Mouse (Mus musculus) embryonic facial prominence, embryonic 13.5 days (tissue): ENCODE measurements around the gene Acap2. TPM values are rescaled to one million over a fixed set of nuclear protein-coding genes. Genes with fewer than 3 reads are reported as not detected.

Experiments used
- ATAC-seq: fragments of 200-750 bp; cut with Nextera tagmentation; 2 replicates; pipeline ENCODE4 v1.8.0; 2017; ENCODE audit warnings: low read depth; ENCODE audit not compliant: insufficient number of reproducible peaks, insufficient read depth, low FRiP score, low TSS enrichment
- H3K27ac ChIP-seq: fragments of 300-500 bp; sonication (generic); 2 replicates; pipeline ENCODE4 v1.5.1; 2015; ENCODE audit warnings: moderate library complexity, mild to moderate bottlenecking, inconsistent platforms
- H3K27me3 ChIP-seq: fragments of 300-500 bp; sonication (generic); 2 replicates; pipeline ENCODE4 v1.6.1; 2015; ENCODE audit warnings: mild to moderate bottlenecking, inconsistent platforms
- H3K36me3 ChIP-seq: fragments of 300-500 bp; sonication (generic); 2 replicates; pipeline ENCODE4 v1.6.1; 2015; ENCODE audit warnings: mild to moderate bottlenecking, inconsistent platforms
- H3K4me1 ChIP-seq: fragments of 300-500 bp; sonication (generic); 2 replicates; pipeline ENCODE4 v1.6.1; 2015; ENCODE audit warnings: inconsistent platforms
- H3K4me2 ChIP-seq: fragments of 300-500 bp; sonication (generic); 2 replicates; pipeline ENCODE4 v1.6.1; 2015; ENCODE audit warnings: moderate library complexity, mild to moderate bottlenecking, inconsistent platforms
- H3K4me3 ChIP-seq: fragments of 300-500 bp; sonication (generic); 2 replicates; pipeline ENCODE4 v1.5.1; 2015; ENCODE audit warnings: mild to moderate bottlenecking, inconsistent platforms
- H3K9ac ChIP-seq: fragments of 300-500 bp; sonication (generic); 2 replicates; pipeline ENCODE4 v1.6.1; 2015; ENCODE audit warnings: mild to moderate bottlenecking, inconsistent platforms
- H3K9me3 ChIP-seq: fragments of 300-500 bp; sonication (generic); 2 replicates; pipeline ENCODE4 v1.6.1; 2016; ENCODE audit warnings: inconsistent platforms
- WGBS: fragments of 180-500 bp; shearing (Covaris S2); methylation state at CpG from one replicate; pipeline ENCODE4 v1.1.7; 2015; ENCODE audit warnings: mixed read lengths; 5-methylcytosine and 5-hydroxymethylcytosine counted together
- polyA plus RNA-seq: library from polyadenylated mRNA; unstranded; fragments of >200 nt; fragmentation: Nextera tagmentation; extraction: Ambion mirVana; gene quantifications from 2 replicates; pipeline ENCODE4 v1.2.1, GENCODE M21; 2015

The Acap2 gene
- 22.6 and 25.1 TPM in 2 replicates for polyA plus RNA-seq

GRCm38 (mm10) chr16:31200790-31201567 is at the start of gene Acap2:
Acap2 (minus strand) TSS chr16:31201245.
- Histone ChIP-seq H3K4me3 (peak within 1 kb of the TSS; percentile 90), H3K4me2 (peak within 1 kb of the TSS; percentile 77), H3K27me3 (no peaks in the 10 kb centered on the region), H3K36me3 (no peaks in the 10 kb centered on the region), H3K4me1 (peaks cover 17% of the 10 kb centered on the region), H3K9ac (peak within 1 kb of the TSS; percentile 91), H3K9me3 (no peaks in the 10 kb centered on the region), H3K27ac (peak within 1 kb of the TSS; percentile 91)
- ATAC-seq: peak; percentile 99
- WGBS: under 1% methylated on average over 73 of the region's 73 CpGs

- Histone ChIP-seq H3K9me3 (no peaks in the 10 kb centered on the region), H3K27ac (no peak overlapping the region), H3K27me3 (no peaks in the 10 kb centered on the region), H3K4me2 (no peak overlapping the region), H3K9ac (no peak overlapping the region), H3K4me3 (no peak overlapping the region), H3K36me3 (peaks cover 12% of the 10 kb centered on the region), H3K4me1 (no peaks in the 10 kb centered on the region)
- WGBS: 89% methylated on average over 3 of the region's 3 CpGs
- no peak for ATAC-seq
Measured at GRCm38 (mm10) chr16:31249401-31249800, 48.4 kb upstream of the Acap2 start.

- Histone ChIP-seq H3K9ac (no peak overlapping the region), H3K27ac (no peak overlapping the region), H3K4me1 (no peaks in the 10 kb centered on the region), H3K4me3 (no peak overlapping the region), H3K9me3 (no peaks in the 10 kb centered on the region), H3K36me3 (peaks cover 12% of the 10 kb centered on the region), H3K27me3 (no peaks in the 10 kb centered on the region), H3K4me2 (no peak overlapping the region)
- WGBS: 89% methylated on average over 13 of the region's 13 CpGs
- ATAC-seq: no peak
Measured at GRCm38 (mm10) chr16:31248717-31249116, 47.7 kb upstream of the Acap2 start.

GRCm38 (mm10) chr16:31247442-31247841 is 46.4 kb upstream of the Acap2 start:
- no peak overlapping the region for H3K9ac ChIP-seq

GRCm38 (mm10) chr16:31244053-31244452 is 43.0 kb upstream of the Acap2 start:
- Histone ChIP-seq H3K9me3 (no peaks in the 10 kb centered on the region), H3K4me1 (no peaks in the 10 kb centered on the region), H3K4me2 (no peak overlapping the region), H3K4me3 (no peak overlapping the region), H3K27ac (no peak overlapping the region), H3K36me3 (no peaks in the 10 kb centered on the region), H3K27me3 (no peaks in the 10 kb centered on the region), H3K9ac (no peak overlapping the region)
- no peak for ATAC-seq
- WGBS: 81% methylated on average over 3 of the region's 3 CpGs

More at GRCm38 (mm10) chr16:31247442-31247841, 46.4 kb upstream of the Acap2 start:
- WGBS: 81% methylated on average over 7 of the region's 7 CpGs
- Histone ChIP-seq H3K27ac (no peak overlapping the region), H3K36me3 (peaks cover 7% of the 10 kb centered on the region; the same call in 1 of the 2 replicates), H3K4me3 (no peak overlapping the region), H3K27me3 (no peaks in the 10 kb centered on the region), H3K4me2 (no peak overlapping the region), H3K4me1 (no peaks in the 10 kb centered on the region), H3K9me3 (no peaks in the 10 kb centered on the region)
- no peak for ATAC-seq

GRCm38 (mm10) chr16:31241433-31241832 is 40.4 kb upstream of the Acap2 start:
- 81% methylated on average over 9 of the region's 9 CpGs for WGBS
- Histone ChIP-seq H3K4me1 (peaks cover 6% of the 10 kb centered on the region), H3K27me3 (no peaks in the 10 kb centered on the region), H3K4me3 (no peak overlapping the region), H3K27ac (no peak overlapping the region), H3K36me3 (no peaks in the 10 kb centered on the region), H3K9me3 (no peaks in the 10 kb centered on the region), H3K9ac (no peak overlapping the region), H3K4me2 (no peak overlapping the region)
- ATAC-seq: no peak

GRCm38 (mm10) chr16:31240569-31240968 is 39.5 kb upstream of the Acap2 start:
- no peaks in the 10 kb centered on the region for H3K36me3 ChIP-seq
- WGBS: 89% methylated on average over 8 of the region's 8 CpGs
- H3K4me3 ChIP-seq: no peak overlapping the region
- no peaks in the 10 kb centered on the region for H3K9me3 ChIP-seq
- ATAC-seq: no peak
- peaks cover 11% of the 10 kb centered on the region for H3K4me1 ChIP-seq
- no peak overlapping the region for H3K9ac ChIP-seq
- H3K27me3 ChIP-seq: no peaks in the 10 kb centered on the region
- H3K4me2 ChIP-seq: no peak overlapping the region
- H3K27ac ChIP-seq: no peak overlapping the region

GRCm38 (mm10) chr16:31238281-31238680 is 37.2 kb upstream of the Acap2 start:
- whole genome bisulfite sequencing: 63% methylated on average over 5 of the region's 5 CpGs
- Histone ChIP-seq H3K9me3 (no peaks in the 10 kb centered on the region), H3K4me3 (no peak overlapping the region), H3K4me1 (peaks cover 31% of the 10 kb centered on the region), H3K27ac (no peak overlapping the region), H3K4me2 (no peak overlapping the region), H3K9ac (no peak overlapping the region), H3K27me3 (no peaks in the 10 kb centered on the region), H3K36me3 (no peaks in the 10 kb centered on the region)
- ATAC-seq: no peak

- H3K36me3 ChIP-seq: no peaks in the 10 kb centered on the region
- no peaks in the 10 kb centered on the region for H3K27me3 ChIP-seq
- 16% methylated on average over 17 of the region's 18 CpGs for WGBS
- H3K9me3 ChIP-seq: no peaks in the 10 kb centered on the region
- H3K4me3 ChIP-seq: no peak overlapping the region
- ATAC-seq: no peak
- H3K9ac ChIP-seq: peak overlapping the region; percentile 36; the same call in 1 of the 2 replicates
- H3K4me2 ChIP-seq: peak overlapping the region; percentile 46
- H3K27ac ChIP-seq: no peak overlapping the region
- H3K4me1 ChIP-seq: peaks cover 34% of the 10 kb centered on the region
Measured at GRCm38 (mm10) chr16:31235457-31236310, 34.6 kb upstream of the Acap2 start.

GRCm38 (mm10) chr16:31234808-31235456 is 33.9 kb upstream of the Acap2 start:
- H3K27me3 ChIP-seq: no peaks in the 10 kb centered on the region
- peaks cover 34% of the 10 kb centered on the region for H3K4me1 ChIP-seq
- no peak overlapping the region for H3K9ac ChIP-seq
- no peak overlapping the region for H3K4me3 ChIP-seq
- H3K36me3 ChIP-seq: no peaks in the 10 kb centered on the region
- no peak overlapping the region for H3K4me2 ChIP-seq
- ATAC-seq: no peak
- no peaks in the 10 kb centered on the region for H3K9me3 ChIP-seq
- 73% methylated on average over 12 of the region's 12 CpGs for WGBS
- H3K27ac ChIP-seq: no peak overlapping the region

GRCm38 (mm10) chr16:31234356-31234755 is 33.3 kb upstream of the Acap2 start:
- H3K4me1 ChIP-seq: peaks cover 34% of the 10 kb centered on the region
- H3K36me3 ChIP-seq: no peaks in the 10 kb centered on the region
- H3K9me3 ChIP-seq: no peaks in the 10 kb centered on the region
- 32% methylated on average over 3 of the region's 3 CpGs for WGBS
- H3K4me2 ChIP-seq: peak overlapping the region; percentile 53
- no peaks in the 10 kb centered on the region for H3K27me3 ChIP-seq
- no peak overlapping the region for H3K4me3 ChIP-seq
- no peak overlapping the region for H3K27ac ChIP-seq
- H3K9ac ChIP-seq: no peak overlapping the region
- ATAC-seq: no peak
